Mouse (Mus musculus) myocyte (in vitro differentiated cells): ENCODE measurements around the gene Cntn4. TPM values are rescaled to one million over a fixed set of nuclear protein-coding genes. Genes with fewer than 3 reads are reported as not detected.

Experiments
- H3K27me3 ChIP-seq: one replicate; pipeline ENCODE4 v1.6.1; 2011; ENCODE audit not compliant: control insufficient read depth, insufficient read depth, insufficient read length
- H3K36me3 ChIP-seq: one replicate; pipeline ENCODE4 v1.6.1; 2011; ENCODE audit not compliant: control insufficient read depth, insufficient read depth
- H3K4me2 ChIP-seq: one replicate; pipeline ENCODE4 v1.6.1; 2011; ENCODE audit warnings: low read depth, control low read depth
- H3K4me3 ChIP-seq: one replicate; pipeline ENCODE4 v1.5.1; 2011; ENCODE audit warnings: mild to moderate bottlenecking, control low read depth, moderate library complexity
- H3K79me2 ChIP-seq: one replicate; pipeline ENCODE4 v1.6.1; 2011; ENCODE audit not compliant: control insufficient read depth, insufficient read depth
- H3ac ChIP-seq: one replicate; pipeline ENCODE4 v1.6.1; 2011; ENCODE audit not compliant: control insufficient read depth, insufficient read length
- CEBPB ChIP-seq: IDR thresholded peaks from 2 replicates; pipeline ENCODE4 v1.6.1; 2011; ENCODE audit warnings: mild to moderate bottlenecking, moderate library complexity; ENCODE audit not compliant: poor library complexity, insufficient read depth, severe bottlenecking
- E2F4 ChIP-seq: IDR thresholded peaks from one replicate; pipeline ENCODE4 v1.6.1; 2011; ENCODE audit warnings: mild to moderate bottlenecking, control low read depth, moderate library complexity; ENCODE audit not compliant: insufficient read depth
- MAX ChIP-seq: IDR thresholded peaks from one replicate; pipeline ENCODE4 v1.6.1; 2011; ENCODE audit warnings: low read depth, mild to moderate bottlenecking, control low read depth
- MYOD1 ChIP-seq, 3 experiments: IDR thresholded peaks; one replicate each; pipeline ENCODE4 v1.6.1; 2011; ENCODE audit warnings: control low read depth in 2 of 3, low read depth in 2 of 3, mild to moderate bottlenecking in 2 of 3, moderate library complexity in 1 of 3; ENCODE audit not compliant: insufficient read length in 2 of 3, control insufficient read depth in 1 of 3
- MYOG ChIP-seq, 3 experiments: IDR thresholded peaks; one replicate each; pipeline ENCODE4 v1.6.1; 2011; ENCODE audit warnings: control low read depth in 2 of 3, low read depth in 2 of 3, mild to moderate bottlenecking in 2 of 3; ENCODE audit not compliant: insufficient read length in 2 of 3, control insufficient read depth in 1 of 3, insufficient read depth in 1 of 3
- POLR2A ChIP-seq: IDR thresholded peaks from one replicate; pipeline ENCODE4 v1.6.1; 2011; ENCODE audit warnings: low read depth, mild to moderate bottlenecking, control low read depth, moderate library complexity; ENCODE audit not compliant: insufficient read length
- POLR2AphosphoS2 ChIP-seq: IDR thresholded peaks from one replicate; pipeline ENCODE4 v1.6.1; 2011; ENCODE audit warnings: low read depth, control low read depth; ENCODE audit not compliant: insufficient read length
- REST ChIP-seq: IDR thresholded peaks from one replicate; pipeline ENCODE4 v1.6.1; 2011; ENCODE audit warnings: mild to moderate bottlenecking, control low read depth, moderate library complexity; ENCODE audit not compliant: insufficient read depth, insufficient read length
- SRF ChIP-seq: IDR thresholded peaks from one replicate; pipeline ENCODE4 v1.6.1; 2011; ENCODE audit warnings: low read depth; ENCODE audit not compliant: control insufficient read depth, insufficient read length
- TCF12 ChIP-seq: IDR thresholded peaks from one replicate; pipeline ENCODE4 v1.6.1; 2011; ENCODE audit warnings: mild to moderate bottlenecking, control low read depth; ENCODE audit not compliant: poor library complexity, insufficient read depth, severe bottlenecking
- TCF3 ChIP-seq: IDR thresholded peaks from one replicate; pipeline ENCODE4 v1.6.1; 2011; ENCODE audit warnings: low read depth, control low read depth; ENCODE audit not compliant: insufficient read length
- USF1 ChIP-seq: IDR thresholded peaks from one replicate; pipeline ENCODE4 v1.6.1; 2011; ENCODE audit warnings: low read depth, mild to moderate bottlenecking, control low read depth, moderate library complexity
- polyA plus RNA-seq: library from polyadenylated mRNA; unstranded; fragments of >200 nt; fragmentation: generic; extraction: Trizol; gene quantifications from one replicate; pipeline ENCODE4 v1.2.1, GENCODE M21; 2012; ENCODE audit warnings: missing spikeins

Gene Cntn4
- polyA plus RNA-seq, 1 experiment, result not detected

DNA sequence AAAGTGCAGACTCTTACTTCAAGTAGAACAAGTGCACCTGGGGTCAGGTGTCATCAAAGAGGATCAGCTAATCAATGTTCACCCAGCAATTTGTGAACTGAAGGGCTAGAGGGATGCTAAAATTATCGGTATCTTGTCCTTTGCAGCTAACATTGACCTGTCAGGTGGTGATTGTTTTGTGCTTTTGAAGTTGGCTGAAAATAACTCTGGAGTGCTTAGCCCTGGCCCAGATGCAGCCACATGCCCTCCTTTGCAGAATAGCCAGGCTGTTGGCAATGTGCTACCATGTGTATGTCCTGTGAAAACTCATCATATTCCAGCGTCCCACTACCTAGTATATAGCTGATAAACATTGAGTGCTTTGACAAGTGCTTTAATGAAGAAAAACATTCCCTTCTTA lies 786.4 kb downstream of the Cntn4 start:
- TF ChIP-seq POLR2AphosphoS2 (no peak), E2F4 (no peak), TCF3 (no peak), POLR2A (no peak), CEBPB (no peak), USF1 (no peak)
- Histone ChIP-seq H3K36me3 (no peaks in the 10 kb centered on the region), H3K79me2 (no peaks in the 10 kb centered on the region), H3ac (no peak overlapping the region), H3K27me3 (no peaks in the 10 kb centered on the region), H3K4me3 (no peak overlapping the region), H3K4me2 (no peak overlapping the region)

DNA sequence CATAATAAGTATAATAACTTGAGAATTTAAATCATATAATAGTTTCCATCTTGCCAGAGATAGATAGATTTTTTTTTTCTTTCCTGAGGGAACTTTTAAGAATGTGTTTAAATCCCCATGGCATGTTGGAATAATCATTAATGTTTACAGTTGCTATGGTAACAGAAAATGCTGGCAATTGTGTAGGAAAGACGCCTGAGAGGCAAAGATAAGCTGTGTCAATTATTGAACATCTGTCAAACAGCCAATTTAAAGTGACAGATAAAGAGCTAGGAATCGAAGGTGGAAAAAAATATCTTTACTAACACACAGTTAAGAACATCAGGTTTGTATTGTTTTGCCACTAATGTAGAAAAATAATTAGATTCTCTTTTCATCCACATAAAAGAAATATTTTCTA lies 788.3 kb downstream of the Cntn4 start:
- Histone ChIP-seq H3K79me2 (no peaks in the 10 kb centered on the region), H3K36me3 (no peaks in the 10 kb centered on the region), H3K27me3 (no peaks in the 10 kb centered on the region), H3K4me2 (no peak overlapping the region), H3K4me3 (no peak overlapping the region), H3ac (no peak overlapping the region)
- no peak for TF ChIP-seq POLR2A
- TF ChIP-seq MYOD1 (IDR thresholded peaks at IDR 0.05; ENCODE audit: control insufficient read depth in 1 of 3, insufficient read length in 2 of 3, low read depth in 2 of 3), result no peak
- no peak for TF ChIP-seq TCF3
- no peak for TF ChIP-seq USF1
- no peak for TF ChIP-seq REST
- no peak for TF ChIP-seq MYOG (IDR thresholded peaks at IDR 0.05; ENCODE audit: control insufficient read depth in 1 of 3, insufficient read depth in 1 of 3, insufficient read length in 2 of 3, low read depth in 2 of 3)
- no peak for TF ChIP-seq E2F4
- no peak for TF ChIP-seq TCF12
- TF ChIP-seq SRF, result no peak
- no peak for TF ChIP-seq MAX
- no peak for TF ChIP-seq CEBPB
- no peak for TF ChIP-seq POLR2AphosphoS2

DNA sequence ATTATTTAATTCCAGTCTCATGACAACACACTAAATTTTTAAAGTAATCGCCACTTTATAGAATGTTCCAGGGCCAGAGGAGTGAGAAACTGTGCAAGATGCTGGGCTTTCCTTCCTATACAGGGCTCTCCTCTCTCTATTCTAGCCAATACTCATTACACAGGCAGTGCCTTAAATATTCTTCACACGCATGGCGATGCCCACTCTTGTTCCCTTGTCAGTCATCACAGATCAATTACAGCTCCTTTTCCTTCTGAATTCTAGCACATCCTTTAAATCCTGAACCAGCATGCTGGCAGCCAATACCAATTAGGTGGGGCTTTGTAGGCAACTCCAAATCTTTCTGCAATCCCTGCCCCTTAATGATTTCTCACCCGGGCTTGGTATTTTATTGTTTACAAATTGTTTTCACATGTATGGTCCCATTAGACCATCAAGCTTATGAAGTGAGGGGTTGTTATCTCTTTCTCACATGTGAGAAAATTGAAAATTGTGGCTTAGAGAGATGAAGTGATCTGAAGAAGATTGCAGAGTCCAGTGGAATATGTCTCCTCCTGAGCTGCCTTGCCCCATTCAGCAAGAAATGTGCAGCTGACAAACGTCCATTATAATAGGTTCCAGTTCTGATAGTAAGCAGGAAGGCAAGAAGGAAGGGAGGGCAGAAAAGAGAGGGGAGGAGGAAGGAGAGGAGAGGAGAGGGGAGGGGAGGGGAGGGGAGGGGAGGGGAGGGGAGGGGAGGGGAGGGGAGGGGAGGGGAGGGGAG lies 789.0 kb downstream of the Cntn4 start:
- Histone ChIP-seq H3K4me2 (no peak overlapping the region), H3K79me2 (no peaks in the 10 kb centered on the region), H3ac (no peak overlapping the region), H3K4me3 (no peak overlapping the region), H3K36me3 (no peaks in the 10 kb centered on the region), H3K27me3 (no peaks in the 10 kb centered on the region)
- TF ChIP-seq MYOG (IDR thresholded peaks at IDR 0.05; ENCODE audit: control insufficient read depth in 1 of 3, insufficient read depth in 1 of 3, insufficient read length in 2 of 3, low read depth in 2 of 3), result no peak
- no peak for TF ChIP-seq USF1
- no peak for TF ChIP-seq MYOD1 (IDR thresholded peaks at IDR 0.05; ENCODE audit: control insufficient read depth in 1 of 3, insufficient read length in 2 of 3, low read depth in 2 of 3)
- no peak for TF ChIP-seq TCF3
- TF ChIP-seq SRF, result no peak
- no peak for TF ChIP-seq CEBPB
- no peak for TF ChIP-seq POLR2AphosphoS2
- no peak for TF ChIP-seq REST
- no peak for TF ChIP-seq POLR2A
- TF ChIP-seq TCF12, result no peak
- TF ChIP-seq E2F4, result no peak
- TF ChIP-seq MAX, result no peak

DNA sequence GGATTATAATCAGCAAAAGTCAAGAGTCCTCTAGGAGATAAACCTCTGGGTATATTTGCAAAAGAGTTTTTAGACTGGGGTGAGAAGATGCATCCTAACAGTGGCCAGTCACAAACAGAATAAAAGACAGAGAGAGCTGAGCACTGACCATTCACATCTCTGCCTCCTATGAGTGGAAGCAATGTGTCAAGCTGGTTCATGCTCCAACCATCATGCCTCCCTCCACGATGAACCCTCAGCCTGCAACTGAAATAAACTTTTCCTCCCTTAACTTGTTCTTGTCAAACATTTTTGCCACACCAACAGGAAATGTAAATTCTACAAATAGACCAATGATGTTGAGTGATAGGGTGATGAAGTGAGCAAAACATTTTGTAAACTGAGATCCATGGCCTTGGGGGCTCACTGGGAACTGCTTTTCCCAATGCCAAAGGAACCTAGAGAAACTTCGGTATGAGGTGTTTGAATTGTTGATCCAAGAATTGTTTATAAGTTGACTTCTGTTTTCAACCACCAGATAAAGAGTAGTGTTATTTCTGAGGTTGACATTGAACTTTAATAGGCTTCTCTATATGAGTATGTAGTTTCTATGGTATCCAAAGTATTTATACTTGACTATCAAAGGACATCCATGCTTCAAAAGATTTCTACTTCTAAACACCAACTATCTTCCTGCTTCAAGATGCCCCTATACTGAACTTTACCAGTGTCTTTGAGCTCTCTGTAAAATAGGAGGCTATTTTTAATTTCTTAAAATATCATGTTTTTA lies 794.6 kb downstream of the Cntn4 start:
- no peak for TF ChIP-seq TCF12
- no peaks in the 10 kb centered on the region for H3K36me3 ChIP-seq
- H3K79me2 ChIP-seq, result no peaks in the 10 kb centered on the region
- H3ac ChIP-seq, result no peak overlapping the region
- H3K4me3 ChIP-seq, result no peak overlapping the region
- no peak overlapping the region for H3K4me2 ChIP-seq
- no peaks in the 10 kb centered on the region for H3K27me3 ChIP-seq

DNA sequence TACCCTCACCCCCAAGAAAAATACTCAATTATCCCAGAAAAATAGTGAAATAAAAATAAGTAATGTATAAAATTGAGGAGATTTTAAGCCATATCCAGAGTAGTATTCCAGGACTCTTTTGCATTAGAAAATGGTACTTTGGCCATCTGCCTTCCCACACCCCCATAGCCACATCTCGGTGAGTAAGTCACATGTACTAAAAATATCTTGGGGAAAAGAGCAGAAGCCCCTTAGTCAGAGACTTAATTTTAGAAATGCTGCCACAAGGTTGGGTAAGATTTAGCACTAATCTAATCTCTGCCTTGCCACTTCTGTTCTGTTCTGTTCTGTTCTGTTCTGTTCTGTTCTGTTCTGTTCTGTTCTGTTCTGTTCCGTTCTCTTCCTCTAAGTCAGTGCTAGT lies 796.4 kb downstream of the Cntn4 start:
- no peak for TF ChIP-seq USF1
- no peak for TF ChIP-seq REST
- TF ChIP-seq MAX, result no peak
- TF ChIP-seq SRF, result no peak
- no peak for TF ChIP-seq E2F4
- no peak for TF ChIP-seq MYOD1 (IDR thresholded peaks at IDR 0.05; ENCODE audit: control insufficient read depth in 1 of 3, insufficient read length in 2 of 3, low read depth in 2 of 3)
- no peak for TF ChIP-seq TCF3
- TF ChIP-seq TCF12, result no peak
- no peak for TF ChIP-seq POLR2A
- TF ChIP-seq CEBPB, result no peak
- no peak for TF ChIP-seq MYOG (IDR thresholded peaks at IDR 0.05; ENCODE audit: control insufficient read depth in 1 of 3, insufficient read depth in 1 of 3, insufficient read length in 2 of 3, low read depth in 2 of 3)
- TF ChIP-seq POLR2AphosphoS2, result no peak
- H3K4me2 ChIP-seq, result no peak overlapping the region
- H3K79me2 ChIP-seq, result no peaks in the 10 kb centered on the region
- no peak overlapping the region for H3K4me3 ChIP-seq
- H3K27me3 ChIP-seq, result no peaks in the 10 kb centered on the region
- H3ac ChIP-seq, result no peak overlapping the region
- H3K36me3 ChIP-seq, result no peaks in the 10 kb centered on the region
